Mouse (Mus musculus) hematopoietic stem cell, adult 5-6 weeks (primary cell): ENCODE data around the gene Ldb2. TPM values are rescaled to one million over a fixed set of nuclear protein-coding genes. Genes with fewer than 3 reads are reported as not detected.

Experiments
- ATAC-seq, 2 experiments: fragments of 125-278 bp in 1 of 2; replicated peaks in 1 of 2; 2 replicates each; pipeline ENCODE4 v1.8.0; 2016 to 2017; ENCODE audit warnings: inconsistent platforms in 2 of 2, mild to moderate bottlenecking in 2 of 2, moderate number of reproducible peaks in 2 of 2, low read depth in 1 of 2, moderate TSS enrichment in 1 of 2; ENCODE audit not compliant: low FRiP score in 2 of 2, poor library complexity in 2 of 2, severe bottlenecking in 2 of 2, insufficient read depth in 1 of 2, low TSS enrichment in 1 of 2
- total RNA-seq: library from RNA; stranded (forward); fragments of 172-1452, 232-1000 nt; gene quantifications from 2 replicates; pipeline ENCODE4 v1.2.3, GENCODE M21; 2017

The Ldb2 gene
- total RNA-seq, 1 experiment from 2014 or later = not detected

DNA sequence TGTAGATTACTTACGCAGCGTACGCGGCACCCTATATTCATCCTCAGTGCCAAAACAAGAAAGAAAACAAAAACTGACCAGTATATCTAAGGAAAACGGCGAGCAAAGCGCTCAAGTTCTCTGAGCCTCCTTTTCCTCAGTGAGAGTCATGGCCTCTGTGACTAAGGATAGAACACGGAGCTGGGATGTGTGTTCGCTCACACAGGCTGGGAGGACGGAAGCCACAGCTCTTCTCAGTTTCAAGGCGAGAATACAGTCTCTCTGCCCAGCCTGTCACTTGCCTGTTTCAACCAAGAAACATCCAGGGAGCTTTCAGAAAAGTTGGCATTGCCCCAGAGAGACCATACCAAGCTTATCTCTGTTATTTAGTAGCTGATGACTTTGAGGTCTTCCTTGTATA is 71.5 kb downstream of the Ldb2 start:
- no peak for ATAC-seq

DNA sequence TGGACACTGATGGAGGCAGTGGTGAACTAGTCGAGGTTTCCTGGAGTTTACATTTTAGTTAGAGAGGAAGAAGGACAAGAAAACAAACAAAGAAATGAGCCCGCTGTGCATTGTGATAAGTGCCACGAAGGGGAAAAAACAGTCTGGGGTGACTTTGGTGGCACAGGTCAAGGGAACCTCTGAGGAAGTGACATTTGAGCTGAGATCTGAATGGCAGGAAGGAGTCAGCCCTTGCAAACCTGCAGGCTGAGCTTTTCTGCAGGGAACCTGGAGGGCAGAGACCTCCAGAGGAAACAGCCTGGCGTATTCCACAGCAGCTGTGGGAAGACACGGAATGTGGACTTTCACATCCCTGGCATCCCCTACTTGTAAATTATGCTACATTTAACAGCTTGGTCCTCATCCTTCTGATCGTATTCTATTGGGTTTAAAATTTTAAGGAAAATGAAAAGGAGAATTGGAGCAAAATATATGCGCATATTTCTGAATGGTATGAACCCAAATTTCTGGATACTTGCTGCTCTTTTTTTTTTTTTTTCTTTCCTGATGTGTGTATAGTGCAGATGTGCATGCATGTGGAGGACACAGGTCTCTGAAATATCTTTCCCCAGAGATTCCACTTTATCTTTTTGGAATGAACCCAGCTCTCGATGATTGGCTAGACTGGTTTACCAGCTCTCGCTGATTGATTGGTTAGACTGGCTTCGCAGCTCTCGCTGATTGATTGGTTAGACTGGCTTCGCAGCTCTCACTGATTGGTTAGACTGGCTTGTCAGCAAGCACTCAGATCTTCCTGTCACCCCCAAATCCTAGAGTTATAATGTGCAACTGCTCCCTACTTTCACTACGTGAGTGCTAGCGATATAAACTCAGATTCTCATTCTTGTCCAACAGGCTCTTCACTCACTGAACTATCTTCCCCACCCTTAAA is 72.7 kb downstream of the Ldb2 start:
- peak; percentile 48 to 58; a peak in 2 of 4 replicates for ATAC-seq

DNA sequence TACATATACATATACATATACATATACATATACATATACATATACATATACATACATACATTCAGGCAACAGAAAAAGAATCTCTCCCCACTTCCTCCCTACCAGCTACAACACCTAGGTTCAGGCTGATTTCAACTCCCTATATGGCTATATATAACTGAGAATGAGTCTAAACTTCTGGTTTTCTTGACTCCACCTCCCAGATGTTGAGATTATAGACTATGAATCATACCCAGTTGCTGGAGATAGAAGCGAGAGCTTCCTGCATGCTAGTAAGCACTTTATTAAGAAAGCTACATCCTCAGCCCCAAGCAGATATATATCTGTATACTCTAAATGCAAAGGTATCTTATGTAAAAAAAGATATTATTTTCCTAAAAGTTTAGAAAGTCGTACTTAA is 74.0 kb downstream of the Ldb2 start:
- ATAC-seq = no peak

DNA sequence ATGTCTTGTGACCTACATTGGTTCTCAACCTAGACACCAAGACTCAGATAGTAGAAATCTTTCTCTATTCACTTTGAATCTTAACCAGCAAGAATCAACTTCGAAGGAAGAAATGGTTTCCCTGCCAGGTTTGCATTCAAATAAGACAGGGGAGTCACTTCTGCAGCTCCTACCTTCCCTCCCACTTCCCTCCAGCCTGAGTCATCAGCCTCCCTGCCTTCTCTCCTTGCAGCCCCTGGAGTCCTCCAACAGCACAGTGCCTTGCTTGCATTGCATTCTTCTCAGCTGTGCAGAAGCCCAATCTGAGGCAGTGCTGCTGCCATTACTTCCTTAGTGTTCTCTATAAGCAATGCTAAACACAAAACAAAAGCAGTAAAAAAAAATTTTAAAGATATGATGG is 79.6 kb downstream of the Ldb2 start:
- no peak for ATAC-seq

DNA sequence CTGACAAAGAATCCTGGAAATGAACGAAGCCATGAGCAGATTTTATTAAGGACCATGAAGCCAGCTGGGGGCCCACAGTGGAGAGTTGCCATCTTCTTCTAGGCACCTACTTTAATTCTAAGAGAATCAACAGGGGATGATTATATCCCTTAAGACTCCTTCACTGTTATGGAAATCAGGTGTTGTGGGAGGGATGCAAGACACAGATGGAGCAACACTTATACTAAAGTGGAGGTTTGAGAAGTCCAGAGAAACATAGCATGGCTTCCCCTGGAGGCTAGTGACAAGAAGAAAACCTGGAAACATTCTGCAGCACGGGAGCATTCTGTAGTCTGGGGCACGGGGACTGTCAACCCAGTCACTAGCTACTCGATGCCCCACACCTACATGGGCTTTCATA is 85.0 kb downstream of the Ldb2 start:
- ATAC-seq = no peak

DNA sequence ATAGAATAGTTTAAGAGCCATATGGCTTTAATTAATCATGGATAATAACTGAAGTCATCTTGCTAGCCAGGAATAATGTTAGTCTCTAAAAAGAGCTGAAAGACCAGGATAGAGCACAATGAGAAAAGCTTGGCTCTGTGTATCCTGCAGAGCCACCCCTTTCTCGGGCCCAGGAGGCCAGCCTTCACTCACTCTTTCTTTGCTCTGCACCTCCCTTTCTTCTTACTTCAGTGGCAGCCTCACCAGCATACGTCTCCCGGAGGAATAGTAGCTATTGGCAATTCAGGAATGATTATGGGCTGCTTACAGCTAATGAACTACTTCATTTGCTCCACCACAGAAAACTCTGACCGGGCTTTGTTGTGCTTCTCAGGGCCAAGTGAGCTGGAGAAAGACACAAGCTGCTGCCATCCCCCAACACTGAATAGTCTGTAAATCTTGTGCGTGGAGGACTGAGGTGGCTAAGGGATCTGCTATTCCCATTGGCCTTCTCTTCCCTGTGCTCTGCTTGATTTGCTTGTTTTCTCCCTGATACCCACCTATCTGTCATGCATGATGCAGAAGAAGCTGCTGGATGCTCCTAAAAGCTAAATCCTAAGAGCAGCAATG is 86.2 kb downstream of the Ldb2 start:
- no peak for ATAC-seq

DNA sequence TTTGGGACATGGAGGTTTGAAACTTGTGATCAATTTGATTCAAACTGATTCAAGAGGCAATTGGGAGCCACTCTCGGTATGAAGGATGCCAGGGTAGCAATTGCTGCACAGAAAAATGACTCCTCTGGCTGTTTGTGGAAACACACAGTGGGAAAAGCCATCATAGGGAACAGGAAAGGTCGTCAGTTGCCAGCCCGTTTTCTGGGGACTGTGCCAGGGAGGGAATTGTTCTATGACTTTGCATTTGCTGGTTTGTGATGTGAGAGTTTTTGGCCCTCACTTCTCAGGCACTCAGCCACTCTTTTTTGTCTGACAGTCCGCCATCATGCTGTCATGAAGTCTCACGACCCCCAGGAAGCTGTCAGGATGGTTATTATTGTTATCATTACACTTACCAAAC is 88.3 kb downstream of the Ldb2 start:
- ATAC-seq = no peak

DNA sequence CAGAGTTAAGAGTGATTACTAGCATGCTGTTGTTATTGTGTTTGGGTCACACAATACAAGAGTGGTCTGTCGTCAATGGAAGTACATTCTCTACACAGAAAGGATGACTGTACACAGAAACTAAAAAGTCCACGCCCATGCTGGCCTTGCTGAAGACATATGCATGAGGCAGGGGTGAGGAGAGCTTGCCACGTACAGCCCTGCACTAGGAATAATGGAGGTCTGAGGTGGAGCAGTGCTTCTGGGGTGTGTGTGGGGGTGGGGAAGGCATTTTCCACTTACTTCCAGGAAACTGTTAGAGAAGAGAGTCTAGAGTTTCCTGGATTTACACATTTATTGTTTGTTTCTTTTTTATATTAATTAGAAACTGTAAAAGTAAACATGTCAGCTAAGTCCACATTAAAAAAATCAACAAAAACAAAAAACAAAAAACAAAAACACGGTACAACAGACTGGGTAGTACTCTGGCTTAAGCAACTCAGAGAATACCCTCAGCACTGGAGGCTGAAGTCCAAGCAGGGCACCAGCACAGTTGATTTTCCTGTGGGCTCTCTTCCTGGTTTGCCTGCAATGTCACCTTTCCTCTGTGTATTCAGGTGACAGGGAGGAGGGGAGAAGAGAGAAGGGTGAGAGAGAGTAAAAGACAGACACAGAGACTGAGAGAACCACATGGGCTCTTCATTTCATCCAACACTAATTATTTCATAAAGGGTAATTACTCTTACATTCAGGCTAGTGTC is 89.2 kb downstream of the Ldb2 start:
- ATAC-seq = no peak

DNA sequence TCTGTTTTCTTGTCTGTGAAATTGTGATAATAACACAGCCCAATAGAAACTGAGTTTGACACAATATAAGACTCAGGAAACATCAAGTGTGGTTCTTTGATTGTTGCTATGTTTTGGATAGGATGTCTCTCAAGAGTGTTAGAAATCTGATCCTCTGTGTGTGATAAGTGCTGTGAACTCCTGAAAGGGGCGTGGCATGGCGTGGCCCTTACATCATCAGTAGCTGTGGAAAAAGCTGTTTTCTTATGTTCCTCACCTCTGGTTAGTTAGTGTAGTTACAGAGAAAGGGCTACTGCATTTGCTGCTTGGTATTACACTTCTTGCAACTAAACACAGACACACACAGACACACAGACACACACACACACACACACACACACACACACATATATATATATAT is 90.2 kb downstream of the Ldb2 start:
- ATAC-seq = no peak

DNA sequence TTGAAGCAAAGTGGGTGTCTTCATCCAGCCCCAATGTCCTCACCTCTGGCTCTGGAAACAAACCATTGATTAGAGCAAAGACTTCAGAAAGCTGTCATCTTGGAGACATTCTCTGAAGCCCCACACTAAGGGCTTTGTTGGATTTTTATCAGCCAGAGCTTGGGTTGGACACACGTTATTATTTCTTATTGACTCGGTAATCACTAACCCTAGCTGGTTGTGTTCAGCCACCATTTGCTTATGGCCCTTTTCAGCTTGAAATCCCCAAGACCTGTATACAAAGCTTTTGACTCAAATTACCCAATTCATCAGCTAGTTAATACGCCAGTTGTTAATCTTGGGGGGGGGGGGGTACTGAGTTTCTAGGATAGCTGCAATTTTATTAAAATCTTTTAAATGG is 91.5 kb downstream of the Ldb2 start:
- no peak for ATAC-seq

DNA sequence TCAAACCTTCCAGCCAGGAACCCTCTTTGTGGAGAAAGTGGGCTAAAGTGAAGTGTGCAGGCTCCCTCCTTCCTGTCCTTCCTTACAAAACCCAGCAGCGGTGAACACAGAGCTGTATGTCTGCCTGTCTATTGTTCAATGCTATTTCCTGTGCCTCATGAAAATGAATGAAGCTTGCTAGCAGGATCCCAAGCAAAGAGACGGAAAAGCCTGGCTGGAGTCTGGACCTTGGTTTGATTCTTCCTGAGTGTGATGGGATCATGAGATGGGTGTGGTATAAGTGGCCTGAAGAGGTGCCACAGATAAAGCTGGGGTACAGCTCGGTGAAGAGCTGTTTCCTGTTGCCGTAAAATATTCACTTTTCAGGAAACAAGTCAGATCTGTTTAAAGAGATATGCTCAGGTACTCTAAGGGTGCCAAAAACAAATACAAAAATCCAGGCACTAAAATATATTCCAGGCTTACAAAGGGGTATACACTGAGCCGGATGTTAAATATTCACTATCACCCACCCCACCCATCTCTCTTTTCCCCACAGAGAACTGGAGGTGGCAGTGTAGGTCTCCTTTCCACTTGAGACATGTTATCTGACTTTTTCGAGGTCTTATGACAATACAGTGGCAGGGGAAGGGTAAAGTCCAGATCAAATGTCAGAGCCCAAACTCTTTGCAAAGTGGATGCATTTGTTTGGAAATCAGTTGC is 92.3 kb downstream of the Ldb2 start:
- peak; percentile 81 to 82; a peak in 3 of 4 replicates for ATAC-seq

DNA sequence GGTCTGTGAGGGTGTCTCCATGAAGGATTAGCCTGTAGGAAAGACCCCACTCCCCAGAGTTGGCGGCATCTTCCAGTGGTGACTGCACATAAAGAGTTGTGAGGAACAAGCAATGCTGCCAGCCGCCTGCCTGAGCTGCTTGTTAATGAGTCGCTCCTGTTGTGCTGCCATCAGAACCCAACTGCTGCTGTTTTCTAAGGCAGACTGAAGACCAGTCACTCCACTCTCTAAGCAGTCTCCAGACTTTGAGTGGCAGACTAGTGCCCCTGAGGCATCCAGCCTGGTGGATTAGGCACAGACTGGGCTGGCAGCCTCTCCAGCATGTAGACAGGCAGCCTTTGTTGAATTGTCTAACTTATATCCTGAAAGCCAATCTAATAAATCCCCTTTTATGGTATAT is 101.5 kb downstream of the Ldb2 start:
- no peak for ATAC-seq

DNA sequence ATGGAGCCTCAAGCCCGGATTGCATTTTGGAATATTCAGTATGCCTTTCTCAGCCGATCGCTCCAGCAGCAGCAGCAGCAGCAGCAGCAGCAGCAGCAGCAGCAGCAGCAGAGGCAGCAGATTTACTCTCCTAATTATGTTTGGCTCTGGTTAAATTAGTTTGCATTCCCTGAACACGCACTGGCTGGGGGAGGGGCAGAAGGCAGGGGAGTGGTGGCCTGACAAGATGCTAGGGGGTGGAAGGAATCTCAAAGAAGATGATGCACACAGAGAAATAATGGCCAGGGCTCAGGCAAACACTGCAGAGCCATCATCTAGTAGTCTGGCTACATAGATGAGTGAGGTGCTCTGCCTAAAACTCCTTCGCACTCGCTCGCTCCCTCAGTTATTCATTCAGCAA is 102.9 kb downstream of the Ldb2 start:
- no peak for ATAC-seq

DNA sequence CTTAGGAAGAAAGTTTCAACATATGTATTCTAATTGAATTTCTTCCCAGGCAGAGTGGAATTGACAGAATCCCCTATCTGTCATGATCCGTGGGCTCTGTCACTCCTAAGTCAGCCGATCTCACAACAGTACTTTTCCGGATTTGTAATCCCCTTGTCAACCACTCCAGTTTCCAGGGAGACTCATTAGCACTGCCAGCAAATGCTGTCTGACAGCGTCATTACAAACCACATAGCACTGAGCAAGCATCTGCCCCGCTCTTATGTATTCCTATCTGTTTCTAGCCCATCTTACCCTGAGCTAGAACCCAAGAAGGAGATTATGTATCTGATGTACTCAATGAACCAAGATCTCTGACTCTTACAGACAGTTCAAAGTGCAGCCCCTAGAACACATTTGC is 105.8 kb downstream of the Ldb2 start:
- no peak for ATAC-seq

DNA sequence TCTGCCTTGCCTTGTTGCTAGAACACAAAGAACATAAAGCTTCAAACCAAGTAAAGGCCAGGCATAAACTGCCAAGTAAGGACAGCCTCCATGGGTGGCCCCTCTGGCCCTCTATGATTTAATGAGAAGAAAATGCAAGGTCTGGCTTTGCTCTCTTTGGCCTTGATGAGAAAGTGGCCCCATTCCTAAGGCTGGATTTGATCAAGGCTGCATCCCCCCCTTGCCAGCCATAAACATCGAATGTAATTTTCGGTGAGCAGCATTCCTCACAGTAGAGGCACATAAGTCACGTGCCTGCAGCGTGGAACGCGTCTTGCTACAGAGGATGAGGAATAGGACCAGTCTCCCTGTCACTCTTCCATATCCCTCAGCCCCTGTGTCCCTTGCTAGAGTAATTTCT is 113.1 kb downstream of the Ldb2 start:
- ATAC-seq = no peak

DNA sequence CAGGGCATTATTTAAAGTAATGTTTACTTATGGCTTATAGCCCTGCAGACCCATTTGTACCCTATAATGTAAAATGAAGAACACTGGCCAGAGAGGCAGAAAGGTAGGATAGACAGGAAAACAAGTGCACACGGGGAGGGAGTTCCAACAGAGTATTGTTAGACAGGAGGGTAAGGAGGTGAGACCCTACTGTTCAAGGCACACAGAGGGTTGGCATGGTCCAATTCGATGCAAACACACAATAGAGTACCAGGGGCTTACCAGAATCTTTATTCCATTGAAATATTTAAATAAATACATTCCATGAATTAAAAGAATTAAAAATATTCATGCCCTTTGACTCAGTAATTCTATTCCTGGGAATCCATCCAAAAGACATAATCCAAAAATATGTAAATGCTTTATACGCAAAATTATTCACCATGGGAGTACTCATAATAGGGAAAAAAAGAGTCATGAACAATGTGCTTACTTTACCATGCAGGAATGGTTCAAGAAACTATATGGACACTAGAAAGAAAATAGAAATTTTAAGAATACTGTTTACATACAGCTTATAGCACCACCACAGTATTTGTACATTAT is 118.3 kb downstream of the Ldb2 start:
- no peak for ATAC-seq

DNA sequence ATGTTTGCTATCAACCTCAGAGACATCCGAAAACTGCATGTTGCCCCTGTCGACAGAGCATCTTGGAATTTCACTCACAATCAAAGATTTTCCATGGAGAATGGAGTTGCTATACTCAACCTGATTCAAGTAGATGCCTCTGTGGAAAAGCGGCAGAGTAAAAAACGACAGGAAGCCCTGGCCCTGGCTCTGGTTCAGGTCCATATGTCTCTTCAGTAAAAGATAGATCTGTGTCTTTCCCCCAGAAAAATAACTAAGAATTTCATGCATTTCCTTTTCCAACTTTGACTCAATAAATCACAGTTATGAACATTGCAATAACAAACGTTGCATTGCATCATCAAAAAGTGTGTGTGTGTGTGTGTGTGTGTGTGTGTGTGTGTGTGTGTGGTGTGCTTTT is 121.7 kb downstream of the Ldb2 start:
- ATAC-seq = no peak
